Mouse (Mus musculus): ENCODE results near the gene Bdh2.

The Bdh2 gene

GRCm38 (mm10) chr3:135280669-135281415, at the start of gene Bdh2:
TSS of gene Bdh2 (plus strand) at chr3:135281221.
- DNase-seq (ENCODE audit: inconsistent age in 2 of 2, low spot score in 1 of 2) = peak; percentile 57 to 90

GRCm38 (mm10) chr3:135232058-135232457, 49.0 kb upstream of the Bdh2 start:
- DNase-seq (ENCODE audit: inconsistent age in 2 of 2, low spot score in 1 of 2) = no peak

GRCm38 (mm10) chr3:135232462-135232861, 48.6 kb upstream of the Bdh2 start:
- no peak for DNase-seq (ENCODE audit: inconsistent age in 2 of 2, low spot score in 1 of 2)

GRCm38 (mm10) chr3:135245733-135246132, 35.3 kb upstream of the Bdh2 start:
- peak in 1 of 2 experiments; percentile 32 for DNase-seq (ENCODE audit: inconsistent age in 2 of 2, low spot score in 1 of 2)

GRCm38 (mm10) chr3:135246828-135247227, 34.2 kb upstream of the Bdh2 start:
- DNase-seq (ENCODE audit: inconsistent age in 2 of 2, low spot score in 1 of 2) = no peak

- DNase-seq (ENCODE audit: inconsistent age in 2 of 2, low spot score in 1 of 2) = no peak
Observed at GRCm38 (mm10) chr3:135249104-135249503, 31.9 kb upstream of the Bdh2 start.

GRCm38 (mm10) chr3:135251825-135252224, 29.2 kb upstream of the Bdh2 start:
- DNase-seq (ENCODE audit: inconsistent age in 2 of 2, low spot score in 1 of 2) = no peak

GRCm38 (mm10) chr3:135254784-135255183, 26.2 kb upstream of the Bdh2 start:
- DNase-seq (ENCODE audit: inconsistent age in 2 of 2, low spot score in 1 of 2) = no peak

GRCm38 (mm10) chr3:135258919-135259318, 22.1 kb upstream of the Bdh2 start:
- no peak for DNase-seq (ENCODE audit: inconsistent age in 2 of 2, low spot score in 1 of 2)

GRCm38 (mm10) chr3:135260233-135260632, 20.8 kb upstream of the Bdh2 start:
- DNase-seq (ENCODE audit: inconsistent age in 2 of 2, low spot score in 1 of 2) = no peak

GRCm38 (mm10) chr3:135268616-135269015, 12.4 kb upstream of the Bdh2 start:
- DNase-seq (ENCODE audit: inconsistent age in 2 of 2, low spot score in 1 of 2) = no peak

GRCm38 (mm10) chr3:135269391-135269990, 11.5 kb upstream of the Bdh2 start:
- no peak for DNase-seq (ENCODE audit: inconsistent age in 2 of 2, low spot score in 1 of 2)

- no peak for DNase-seq (ENCODE audit: inconsistent age in 2 of 2, low spot score in 1 of 2)
Observed at GRCm38 (mm10) chr3:135272627-135273026, 8.4 kb upstream of the Bdh2 start.

GRCm38 (mm10) chr3:135273047-135273446, 8.0 kb upstream of the Bdh2 start:
- DNase-seq (ENCODE audit: inconsistent age in 2 of 2, low spot score in 1 of 2) = no peak

- DNase-seq (ENCODE audit: inconsistent age in 2 of 2, low spot score in 1 of 2) = no peak
Observed at GRCm38 (mm10) chr3:135280160-135280559, 861 bp upstream of the Bdh2 start.

- no peak for DNase-seq (ENCODE audit: inconsistent age in 2 of 2, low spot score in 1 of 2)
Observed at GRCm38 (mm10) chr3:135281701-135282100, 680 bp downstream of the Bdh2 start.

GRCm38 (mm10) chr3:135285256-135285655, 4.2 kb downstream of the Bdh2 start:
- DNase-seq (ENCODE audit: inconsistent age in 2 of 2, low spot score in 1 of 2) = no peak

- DNase-seq (ENCODE audit: inconsistent age in 2 of 2, low spot score in 1 of 2) = no peak
Observed at GRCm38 (mm10) chr3:135285807-135286206, 4.8 kb downstream of the Bdh2 start.

GRCm38 (mm10) chr3:135288138-135288750, 7.2 kb downstream of the Bdh2 start:
- DNase-seq (ENCODE audit: inconsistent age in 2 of 2, low spot score in 1 of 2) = no peak

GRCm38 (mm10) chr3:135289148-135289547, 8.1 kb downstream of the Bdh2 start:
- no peak for DNase-seq (ENCODE audit: inconsistent age in 2 of 2, low spot score in 1 of 2)

GRCm38 (mm10) chr3:135290249-135290894, 9.4 kb downstream of the Bdh2 start:
- peak; percentile 36 to 76 for DNase-seq (ENCODE audit: inconsistent age in 2 of 2, low spot score in 1 of 2)

- DNase-seq (ENCODE audit: inconsistent age in 2 of 2, low spot score in 1 of 2) = no peak
Observed at GRCm38 (mm10) chr3:135293703-135294102, 12.7 kb downstream of the Bdh2 start.

Data from adrenal gland, adult (tissue).